Mouse (Mus musculus) right cerebral cortex, adult 18-20 months (tissue): ENCODE results near the gene Sun2.
A peak's percentile ranks its signal among the peaks of the same experiment; 100 is the strongest.

ENCODE experiments used
- DNase-seq: peaks from one replicate; pipeline ENCODE4 v3.0.0; 2022; ENCODE audit warnings: mixed read lengths

Gene Sun2

GRCm38 (mm10) chr15:79755176-79755575 lies 12.8 kb upstream of the Sun2 start:
- no peak for DNase-seq

DNA sequence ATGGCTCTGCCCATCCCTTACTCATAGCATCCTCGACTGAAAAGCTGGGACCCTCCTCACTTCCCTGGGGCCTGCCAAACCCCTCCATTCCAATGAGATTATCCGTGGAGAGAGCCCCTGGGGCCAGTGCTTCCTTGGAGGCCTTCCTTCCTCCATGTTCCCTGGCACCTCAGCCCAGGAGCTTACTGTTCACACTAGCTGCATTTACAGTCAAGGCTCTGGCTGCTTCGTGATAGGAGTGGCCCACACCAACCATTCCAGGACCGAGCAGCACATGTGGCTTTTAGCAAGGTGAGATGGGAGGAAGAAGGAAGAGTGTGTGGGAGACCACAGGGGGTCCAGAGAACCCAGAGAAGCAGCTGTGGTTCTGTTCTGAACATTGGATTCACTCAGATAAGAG lies 11.5 kb upstream of the Sun2 start:
- DNase-seq, result no peak

GRCm38 (mm10) chr15:79753420-79753752 lies 11.1 kb upstream of the Sun2 start:
- no peak for DNase-seq

DNA sequence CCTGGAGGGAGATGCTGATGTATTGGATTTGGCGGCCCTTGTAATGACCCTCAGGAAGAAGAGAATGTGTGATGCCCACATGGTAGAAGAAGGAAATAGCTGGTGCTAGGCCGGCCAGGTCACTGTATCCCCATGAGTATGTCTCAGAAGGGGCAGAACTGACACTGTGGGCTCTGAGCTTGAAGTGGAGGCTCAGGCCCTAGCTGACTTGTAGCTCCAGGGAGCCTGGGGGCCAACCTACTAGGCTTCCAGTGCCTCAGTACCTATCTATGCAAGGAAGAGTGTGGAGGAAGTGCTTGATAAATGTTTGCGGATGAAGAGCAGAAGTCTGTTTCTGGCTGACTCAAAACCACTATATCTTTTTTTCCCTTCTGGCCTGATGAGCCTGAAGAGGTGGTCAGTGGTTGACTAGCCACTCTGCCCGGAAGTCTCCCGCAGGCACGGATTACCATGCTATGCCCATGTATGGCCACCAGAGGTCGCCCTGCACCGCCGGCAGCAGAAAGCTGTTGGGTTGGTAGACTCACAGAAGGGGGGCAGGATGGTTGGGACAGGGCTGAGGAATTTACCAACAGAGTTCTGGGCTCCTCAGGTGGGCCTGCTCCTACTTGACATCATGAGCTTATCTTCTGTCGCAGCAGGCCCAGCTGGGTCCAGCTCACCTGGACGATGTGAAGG lies 10.5 kb upstream of the Sun2 start:
- peak; percentile 76 for DNase-seq

DNA sequence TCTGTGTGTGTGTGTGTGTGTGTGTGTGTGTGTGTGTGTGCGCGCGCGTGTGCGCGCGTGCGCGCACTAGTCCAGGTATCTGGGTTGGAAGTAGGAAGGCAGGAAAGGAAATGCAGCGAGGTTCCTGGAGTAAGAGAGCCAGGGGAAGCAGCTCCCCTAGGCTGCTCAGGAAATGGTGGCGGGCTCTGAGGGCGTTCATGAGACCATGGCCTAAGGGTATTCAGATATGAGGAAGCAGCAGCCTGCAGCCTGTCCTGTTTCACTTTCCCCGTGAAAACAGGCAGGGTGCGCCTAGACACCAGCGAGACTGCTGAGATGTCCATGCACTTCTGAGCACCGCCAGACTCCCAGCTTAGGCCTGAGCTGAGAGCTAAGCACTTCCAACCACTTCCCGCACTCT lies 9.4 kb upstream of the Sun2 start:
- DNase-seq, result no peak

- DNase-seq, result no peak
Observed at GRCm38 (mm10) chr15:79750266-79750665, 7.9 kb upstream of the Sun2 start.

GRCm38 (mm10) chr15:79749162-79749561 lies 6.8 kb upstream of the Sun2 start:
- DNase-seq, result no peak

GRCm38 (mm10) chr15:79747998-79748397 lies 5.7 kb upstream of the Sun2 start:
- DNase-seq, result no peak

DNA sequence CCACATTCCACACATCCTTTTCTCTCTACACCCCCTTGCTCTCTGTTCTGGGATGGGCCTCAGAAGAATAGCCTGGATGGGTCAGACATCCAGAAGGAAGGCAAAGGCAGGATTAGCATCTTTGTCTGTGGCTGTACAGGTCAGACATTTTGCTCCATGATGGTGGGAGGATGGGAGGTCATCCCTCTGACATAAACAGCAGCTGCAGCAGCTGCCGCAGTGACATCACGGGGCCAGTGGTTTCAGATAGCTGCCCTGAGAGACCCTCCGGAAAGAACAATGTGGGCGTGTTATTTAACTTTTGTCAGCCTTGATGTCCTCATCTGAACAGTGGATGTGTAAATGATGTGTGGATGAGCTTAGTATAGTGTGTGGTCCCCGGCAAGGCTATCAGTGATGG lies 3.5 kb upstream of the Sun2 start:
- no peak for DNase-seq

DNA sequence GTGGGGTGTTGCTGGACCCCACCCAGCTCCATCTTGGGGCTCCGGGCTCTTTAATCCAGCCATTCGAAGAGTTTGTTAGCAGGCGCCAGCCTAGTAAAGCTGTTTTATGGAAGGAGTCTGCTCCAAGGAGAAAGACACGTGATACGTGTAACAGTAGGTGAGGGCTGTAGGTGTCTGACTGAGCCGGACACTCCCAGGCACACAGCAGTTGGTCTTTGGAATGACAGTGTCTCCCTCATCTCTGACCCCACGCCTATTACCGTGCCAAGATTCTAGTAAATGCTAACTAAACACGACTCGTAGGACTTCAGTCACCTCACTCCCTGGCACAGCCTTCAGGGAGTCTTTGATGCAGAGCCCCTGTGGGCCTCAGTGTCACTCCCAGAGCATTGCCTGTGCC lies 3.0 kb upstream of the Sun2 start:
- DNase-seq, result no peak

GRCm38 (mm10) chr15:79744742-79745141 lies 2.4 kb upstream of the Sun2 start:
- no peak for DNase-seq

GRCm38 (mm10) chr15:79744001-79744400 lies 1.7 kb upstream of the Sun2 start:
- DNase-seq, result no peak

DNA sequence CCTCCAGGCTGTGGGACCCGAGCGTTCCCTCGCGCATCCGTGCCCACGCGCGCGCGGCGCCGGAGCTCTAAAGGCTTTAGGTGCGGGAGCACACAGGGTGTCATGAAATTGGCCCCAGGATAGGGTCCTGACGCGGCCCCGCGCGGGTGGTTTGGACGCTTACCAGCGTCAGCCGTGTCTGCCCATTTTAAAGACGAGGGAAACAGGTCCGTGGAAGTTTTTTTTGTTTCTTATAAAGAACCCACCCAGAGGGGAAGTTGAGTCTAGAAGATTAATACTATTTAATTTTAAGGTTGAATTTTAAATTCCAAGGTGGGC lies 329 bp upstream of the Sun2 start:
- no peak for DNase-seq

GRCm38 (mm10) chr15:79741173-79741858 lies 1.0 kb downstream of the Sun2 start:
- no peak for DNase-seq

DNA sequence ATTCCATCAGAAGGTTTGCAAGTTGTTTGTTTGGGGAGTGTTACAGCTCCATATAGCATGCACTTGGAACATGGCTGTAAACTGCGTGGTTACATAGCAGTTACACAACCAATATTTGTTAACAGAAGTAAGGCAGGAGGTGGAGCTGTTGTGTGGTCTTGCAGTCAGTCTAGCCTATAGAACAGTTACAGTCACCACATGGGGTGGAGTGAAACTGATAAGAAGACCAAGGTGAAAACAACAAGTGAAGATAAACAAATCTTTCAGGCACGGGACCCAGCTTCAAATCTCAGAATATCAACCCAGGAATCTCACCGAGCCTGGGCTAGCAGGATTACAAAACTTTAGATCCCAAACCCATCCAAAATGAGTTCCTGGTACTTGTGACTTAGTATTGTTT lies 1.6 kb downstream of the Sun2 start:
- no peak for DNase-seq

DNA sequence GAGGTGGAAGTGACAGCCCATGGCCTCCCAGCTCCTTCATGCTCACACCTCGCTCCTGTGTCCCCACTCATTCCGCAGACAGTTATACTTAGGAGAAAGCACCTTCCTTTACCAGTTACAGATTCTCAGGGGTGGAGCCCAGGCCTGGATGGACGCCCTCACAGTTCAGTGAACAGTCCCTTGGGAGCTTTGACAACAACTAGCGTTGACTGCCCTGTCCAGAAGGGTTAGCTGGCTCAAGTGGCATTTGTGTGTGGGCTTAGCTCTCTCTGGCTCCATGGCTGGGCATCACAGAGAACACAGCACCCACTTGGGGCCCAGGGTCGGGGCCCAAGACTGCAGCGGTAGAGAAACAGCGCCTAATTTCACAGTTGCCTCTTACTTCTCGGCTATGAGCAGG lies 8.0 kb downstream of the Sun2 start:
- no peak for DNase-seq

DNA sequence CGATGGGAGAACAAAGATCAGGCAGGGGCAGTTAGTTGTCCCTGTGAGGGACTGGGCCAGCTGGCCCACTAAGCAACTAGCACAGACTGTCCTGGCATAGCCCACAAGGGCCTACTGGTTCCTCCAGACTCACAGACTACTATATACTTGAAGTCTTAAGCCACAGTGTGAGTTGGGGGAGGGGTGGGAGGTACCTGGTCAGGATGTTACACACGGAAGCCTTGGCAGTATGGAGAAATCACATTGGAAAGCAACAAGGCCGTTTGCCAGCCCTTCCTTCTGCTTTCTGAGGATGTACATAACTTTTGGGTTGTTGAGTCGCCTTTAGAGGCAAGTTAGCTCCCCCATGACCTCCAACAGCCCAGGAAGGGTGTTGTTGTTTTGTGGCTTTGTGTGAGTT lies 8.7 kb downstream of the Sun2 start:
- DNase-seq, result no peak

DNA sequence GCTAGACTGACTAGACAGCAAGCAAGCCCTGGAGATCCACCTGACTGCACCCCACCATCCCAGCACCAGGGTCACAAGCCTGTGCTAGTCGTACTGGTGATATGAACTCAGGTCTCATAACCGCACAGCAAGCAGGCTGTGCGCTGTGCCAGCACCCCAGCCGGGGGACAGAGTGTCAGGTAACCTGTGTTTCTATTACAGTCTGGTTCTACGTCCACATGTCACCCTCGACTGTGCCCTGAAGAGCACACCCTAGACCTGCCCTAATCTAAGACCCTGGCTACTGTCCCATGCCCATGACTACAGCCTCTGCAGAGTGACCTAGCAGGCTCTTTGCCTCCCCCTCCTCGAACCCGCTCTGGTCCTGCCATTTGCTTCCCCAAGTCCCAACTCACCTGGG lies 9.1 kb downstream of the Sun2 start:
- DNase-seq, result no peak

GRCm38 (mm10) chr15:79731554-79731953 lies 10.8 kb downstream of the Sun2 start:
- no peak for DNase-seq

DNA sequence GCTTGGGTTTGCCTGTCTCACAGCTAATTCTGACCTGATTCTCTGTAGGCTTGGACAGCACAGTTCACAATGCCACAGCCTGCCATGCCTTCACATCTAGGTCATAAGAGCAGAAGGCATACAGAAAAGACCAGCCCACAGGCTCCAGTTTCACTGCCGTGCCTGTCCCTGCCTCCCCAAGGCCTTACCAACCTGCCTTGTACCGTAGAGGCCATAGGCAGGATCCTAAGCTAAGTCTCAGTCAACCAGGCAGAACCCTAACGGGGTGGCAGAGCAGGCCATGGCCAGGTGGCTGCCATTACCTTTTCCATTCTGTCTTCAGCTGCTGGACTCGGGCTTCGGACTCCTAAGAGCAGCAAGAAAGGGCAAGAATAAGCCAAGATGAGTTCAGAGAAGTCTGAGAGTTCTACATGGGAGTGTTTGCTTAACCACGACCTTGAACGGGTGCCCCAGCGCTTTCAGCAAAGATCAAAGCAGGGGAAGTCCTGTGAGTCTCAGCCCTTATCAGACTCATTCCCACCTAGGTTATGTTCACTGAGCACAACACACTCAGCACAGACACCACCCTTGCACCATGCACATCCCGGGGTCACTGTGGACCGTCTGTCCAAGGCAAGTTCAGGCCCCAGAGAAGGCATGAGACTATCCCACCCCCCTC lies 13.5 kb downstream of the Sun2 start:
- no peak for DNase-seq

GRCm38 (mm10) chr15:79728311-79728710 lies 14.0 kb downstream of the Sun2 start:
- no peak for DNase-seq

DNA sequence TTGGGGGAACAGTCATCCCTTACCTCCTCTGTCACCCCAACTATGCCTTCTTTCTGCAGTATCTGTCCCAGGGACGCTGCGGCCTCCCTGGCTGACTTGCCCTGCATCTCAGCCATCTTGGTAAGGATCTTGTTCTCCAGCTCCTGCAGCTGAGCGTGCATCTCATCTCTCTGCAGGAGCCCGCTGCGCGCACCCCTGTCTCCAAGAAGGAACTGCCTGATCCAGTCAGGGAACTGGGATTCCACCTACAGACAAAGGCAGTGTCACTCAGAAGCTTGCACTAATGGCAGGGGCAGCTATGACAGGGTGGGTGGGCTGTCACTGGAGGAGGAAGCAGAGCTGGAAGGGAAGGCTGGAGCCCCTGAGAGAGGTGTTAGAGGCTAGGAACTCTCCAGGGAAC lies 14.5 kb downstream of the Sun2 start:
- DNase-seq, result peak; percentile 64

DNA sequence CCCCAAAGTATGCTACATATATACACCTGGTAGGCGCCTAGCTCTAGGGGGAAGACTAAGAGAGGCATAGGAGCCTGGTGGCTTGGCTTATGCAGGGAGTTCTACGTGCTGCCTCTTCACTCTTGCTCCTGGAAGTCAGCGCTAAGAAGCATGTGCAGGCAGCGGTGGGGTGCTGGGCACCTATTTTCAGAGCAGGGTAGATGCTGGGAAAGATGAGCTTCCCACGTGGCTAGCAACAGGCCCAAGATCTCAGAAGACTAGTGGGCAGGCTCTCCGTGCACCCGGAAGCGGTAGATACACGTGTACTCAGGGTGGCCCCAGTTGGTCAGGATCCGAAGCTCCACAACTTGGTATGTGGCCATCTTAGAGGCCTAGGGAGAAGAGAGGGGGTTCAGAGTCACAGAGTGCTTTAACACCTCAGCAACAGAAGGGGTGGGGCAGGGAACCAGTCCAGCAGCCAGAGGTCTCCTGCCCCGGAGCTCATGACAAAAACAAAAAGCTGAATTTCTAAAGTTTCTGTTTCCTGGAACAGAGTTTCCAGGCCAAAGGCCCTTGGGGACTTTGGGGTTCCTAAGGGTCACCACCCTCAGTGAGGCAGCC lies 17.0 kb downstream of the Sun2 start:
- DNase-seq, result peak; percentile 82

- peak; percentile 44 for DNase-seq
Observed at GRCm38 (mm10) chr15:79723439-79723838, 18.9 kb downstream of the Sun2 start.
